Mouse (Mus musculus) CH12.LX (cell line): ENCODE measurements at regions not wholly inside any gene's neighbourhood (a gene's known extent, or its start where the extent isn't known, plus 50 kb on each side); places are given as distances from the start of the nearest gene placed in this dataset.
A peak's percentile ranks its signal among the peaks of the same experiment; 100 is the strongest.

ENCODE experiments used
- DNase-seq: peaks from one replicate; pipeline ENCODE4 v3.0.0-alpha.2; 2013; ENCODE audit errors: extremely low read depth
- H3K27ac ChIP-seq: 2 replicates; pipeline ENCODE4 v1.5.1; 2012; ENCODE audit warnings: low read depth, mild to moderate bottlenecking, control low read depth, moderate library complexity; ENCODE audit not compliant: insufficient read depth
- H3K27me3 ChIP-seq: replicated peaks from 2 replicates; pipeline ENCODE3; 2012; ENCODE audit warnings: inconsistent platforms
- H3K36me3 ChIP-seq, 2 experiments: replicated peaks in 1 of 2; 2 replicates each; pipeline versions ENCODE3 to v1.6.1; 2012; ENCODE audit warnings: inconsistent platforms in 1 of 2, low read length in 1 of 2, mild to moderate bottlenecking in 1 of 2, mixed read lengths in 1 of 2, moderate library complexity in 1 of 2; ENCODE audit not compliant: control insufficient read depth in 1 of 2, insufficient read depth in 1 of 2
- H3K4me1 ChIP-seq, 2 experiments: 2 replicates each; pipeline ENCODE4 v1.6.1; 2012; ENCODE audit warnings: inconsistent platforms in 1 of 2, moderate library complexity in 1 of 2; ENCODE audit not compliant: insufficient read depth in 2 of 2, control insufficient read depth in 1 of 2
- H3K4me2 ChIP-seq: 2 replicates; pipeline ENCODE4 v1.6.1; 2012; ENCODE audit warnings: low read depth, mild to moderate bottlenecking, control low read depth; ENCODE audit not compliant: poor library complexity, insufficient read depth, severe bottlenecking
- H3K4me3 ChIP-seq, 3 experiments: fragments of 150-350 bp in 1 of 3; sonication (generic) in 1 of 3; replicated peaks in 1 of 3; 2 replicates each; pipeline versions ENCODE3 to v1.5.1; 2011 to 2012; ENCODE audit warnings: low read depth in 2 of 3, low read length in 2 of 3, mild to moderate bottlenecking in 2 of 3, moderate library complexity in 2 of 3, control low read depth in 1 of 3, improper control_type of control experiment in 1 of 3, inconsistent platforms in 1 of 3, mixed read lengths in 1 of 3; ENCODE audit not compliant: poor library complexity in 1 of 3
- H3K79me2 ChIP-seq: replicated peaks from 2 replicates; pipeline ENCODE4 v1.6.1; 2012; ENCODE audit warnings: mild to moderate bottlenecking, moderate library complexity; ENCODE audit not compliant: control insufficient read depth, poor library complexity, insufficient read depth, severe bottlenecking; ENCODE audit errors: extremely low read depth
- H3K9ac ChIP-seq: 2 replicates; pipeline ENCODE4 v1.6.1; 2012; ENCODE audit warnings: low read depth, mild to moderate bottlenecking, control low read depth, moderate library complexity; ENCODE audit not compliant: insufficient read depth
- H3K9me3 ChIP-seq: replicated peaks from 2 replicates; pipeline ENCODE3; 2012; ENCODE audit warnings: low read length, inconsistent platforms, mixed read lengths
- CHD1 ChIP-seq: IDR thresholded peaks from 2 replicates; pipeline ENCODE4 v1.6.1; 2012; ENCODE audit warnings: low read depth, low read length, improper control_type of control experiment, inconsistent platforms
- CHD2 ChIP-seq: IDR thresholded peaks from 2 replicates; pipeline ENCODE4 v1.6.1; 2011; ENCODE audit warnings: low read length, improper control_type of control experiment
- JUN ChIP-seq: IDR thresholded peaks from 2 replicates; pipeline ENCODE4 v1.6.1; 2011; ENCODE audit warnings: low read depth, mild to moderate bottlenecking, low read length, improper control_type of control experiment, moderate library complexity; ENCODE audit not compliant: insufficient read depth
- MAFK ChIP-seq: IDR thresholded peaks from 2 replicates; pipeline ENCODE4 v1.6.1; 2011; ENCODE audit warnings: low read length, improper control_type of control experiment; ENCODE audit not compliant: insufficient replicate concordance
- MAX ChIP-seq: IDR thresholded peaks from 2 replicates; pipeline ENCODE4 v1.6.1; 2011; ENCODE audit warnings: low read length, improper control_type of control experiment
- MXI1 ChIP-seq: IDR thresholded peaks from 2 replicates; pipeline ENCODE4 v1.6.1; 2011; ENCODE audit warnings: mild to moderate bottlenecking, low read depth, low read length, improper control_type of control experiment
- NRF1 ChIP-seq: IDR thresholded peaks from 2 replicates; pipeline ENCODE4 v1.6.1; 2014; ENCODE audit warnings: low read depth, mild to moderate bottlenecking, inconsistent platforms, low read length, improper control_type of control experiment, moderate library complexity
- POLR2AphosphoS2 ChIP-seq: IDR thresholded peaks from 2 replicates; pipeline ENCODE4 v1.6.1; 2011; ENCODE audit warnings: low read depth, low read length, improper control_type of control experiment
- SMC3 ChIP-seq: IDR thresholded peaks from 2 replicates; pipeline ENCODE4 v1.6.1; 2011; ENCODE audit warnings: low read depth, low read length, improper control_type of control experiment
- TCF12 ChIP-seq: IDR thresholded peaks from 2 replicates; pipeline ENCODE4 v1.6.1; 2014; ENCODE audit warnings: low read depth, mild to moderate bottlenecking, inconsistent platforms, low read length, improper control_type of control experiment
- UBTF ChIP-seq: IDR thresholded peaks from 2 replicates; pipeline ENCODE4 v1.6.1; 2012; ENCODE audit warnings: low read depth, mild to moderate bottlenecking, inconsistent platforms, low read length, improper control_type of control experiment, moderate library complexity
- ZKSCAN1 ChIP-seq: IDR thresholded peaks from 2 replicates; pipeline ENCODE4 v1.6.1; 2012; ENCODE audit warnings: low read depth, inconsistent platforms, low read length, improper control_type of control experiment, borderline replicate concordance
- ZMIZ1 ChIP-seq: IDR thresholded peaks from 2 replicates; pipeline ENCODE4 v1.6.1; 2012; ENCODE audit warnings: low read depth, mild to moderate bottlenecking, inconsistent platforms, low read length, improper control_type of control experiment
- dilution Hi-C: fragments of 300-500 bp; cut with MboI; formaldehyde crosslinking; loops from 2 replicates; pipeline ENCODE4 v1.14.3; 2020; ENCODE audit warnings: low sequenced_read_pairs; ENCODE audit not compliant: extremely low pct_unique_long_range_greater_than_20kb, extremely low pct_ligation_motif_present
- in situ Hi-C: fragments of 300-500 bp; cut with MboI; formaldehyde crosslinking; loops from 3 replicates; pipeline ENCODE4 v1.14.3; 2019; ENCODE audit warnings: low sequenced_read_pairs, low pct_ligation_motif_present, low pct_unique_long_range_greater_than_20kb, mixed read lengths

GRCm38 (mm10) chr12:74632827-74633226, 316.6 kb upstream of the Gm11042 start:
- H3K27ac ChIP-seq: no peak overlapping the region
- no peak for TF ChIP-seq TCF12
- TF ChIP-seq NRF1: no peak
- TF ChIP-seq MAFK: peak; percentile 83
- TF ChIP-seq MXI1: no peak
- TF ChIP-seq POLR2AphosphoS2: no peak
- TF ChIP-seq SMC3: no peak
- TF ChIP-seq, all 38 proteins: peak for 1
- Histone ChIP-seq H3K9ac (no peak overlapping the region), H3K36me3 (no peaks in the 10 kb centered on the region), H3K4me2 (no peak overlapping the region), H3K79me2 (no peaks in the 10 kb centered on the region), H3K9me3 (no peaks in the 10 kb centered on the region), H3K4me3 (no peak overlapping the region), H3K4me1 (no peaks in the 10 kb centered on the region), H3K27me3 (no peaks in the 10 kb centered on the region)
- no peak for DNase-seq
- in situ Hi-C loops (no loop called here), dilution Hi-C loops (no loop called here)

- in situ Hi-C loops: no loop called here
- Histone ChIP-seq H3K27ac (no peak overlapping the region), H3K4me3 (no peak overlapping the region), H3K9me3 (no peaks in the 10 kb centered on the region), H3K9ac (no peak overlapping the region), H3K36me3 (no peaks in the 10 kb centered on the region), H3K27me3 (no peaks in the 10 kb centered on the region), H3K4me1 (no peaks in the 10 kb centered on the region), H3K79me2 (no peaks in the 10 kb centered on the region), H3K4me2 (no peak overlapping the region)
- DNase-seq: no peak
- dilution Hi-C loops: no loop called here
- TF ChIP-seq CHD2 (no peak), CHD1 (no peak)
Measured at GRCm38 (mm10) chr12:74595208-74595607, 279.0 kb upstream of the Gm11042 start.

- Histone ChIP-seq H3K79me2 (no peaks in the 10 kb centered on the region), H3K27ac (no peak overlapping the region), H3K4me2 (no peak overlapping the region), H3K4me1 (no peaks in the 10 kb centered on the region), H3K4me3 (no peak overlapping the region), H3K9ac (no peak overlapping the region), H3K27me3 (no peaks in the 10 kb centered on the region), H3K9me3 (no peaks in the 10 kb centered on the region), H3K36me3 (no peaks in the 10 kb centered on the region)
- TF ChIP-seq ZMIZ1: no peak
- TF ChIP-seq MAFK: no peak
- no peak for TF ChIP-seq UBTF
- no peak for TF ChIP-seq ZKSCAN1
- TF ChIP-seq JUN: no peak
- no peak for TF ChIP-seq MAX
- DNase-seq: no peak
- dilution Hi-C loops: no loop called here
- in situ Hi-C loops: no loop called here
Measured at GRCm38 (mm10) chr12:74554599-74554998, 238.4 kb upstream of the Gm11042 start.
